Mouse (Mus musculus) C2C12 (cell line): Measurements from ENCODE around the gene Ssbp2. TPM values are rescaled to one million over a fixed set of nuclear protein-coding genes. Genes with fewer than 3 reads are reported as not detected.

Experiments
- H3K27me3 ChIP-seq: one replicate; pipeline ENCODE4 v1.6.1; 2011; ENCODE audit not compliant: control insufficient read depth, insufficient read depth, insufficient read length
- H3K36me3 ChIP-seq: one replicate; pipeline ENCODE4 v1.6.1; 2011; ENCODE audit not compliant: control insufficient read depth, insufficient read depth
- H3K4me3 ChIP-seq: one replicate; pipeline ENCODE4 v1.5.1; 2011; ENCODE audit warnings: mild to moderate bottlenecking, control low read depth; ENCODE audit not compliant: poor library complexity, insufficient read depth, severe bottlenecking
- H3K79me2 ChIP-seq: one replicate; pipeline ENCODE4 v1.6.1; 2011; ENCODE audit not compliant: control insufficient read depth, insufficient read depth
- H3K79me3 ChIP-seq: one replicate; pipeline ENCODE4 v1.6.1; 2011; ENCODE audit warnings: low read depth, control low read depth
- H3ac ChIP-seq: one replicate; pipeline ENCODE3; 2011; ENCODE audit warnings: low read depth; ENCODE audit not compliant: control insufficient read depth, insufficient read length
- CEBPB ChIP-seq: IDR thresholded peaks from one replicate; pipeline ENCODE4 v1.6.1; 2011; ENCODE audit warnings: low read depth, mild to moderate bottlenecking, control low read depth, moderate library complexity
- CTCF ChIP-seq: IDR thresholded peaks from one replicate; pipeline ENCODE4 v1.5.1; 2011; ENCODE audit not compliant: control insufficient read depth, insufficient read depth, insufficient read length
- FOSL1 ChIP-seq: IDR thresholded peaks from one replicate; pipeline ENCODE4 v1.8.0; 2011; ENCODE audit warnings: mild to moderate bottlenecking, low read length; ENCODE audit not compliant: poor library complexity, insufficient read depth, severe bottlenecking
- MAX ChIP-seq: IDR thresholded peaks from one replicate; pipeline ENCODE4 v1.6.1; 2011; ENCODE audit warnings: mild to moderate bottlenecking, control low read depth
- MYOD1 ChIP-seq: IDR thresholded peaks from one replicate; pipeline ENCODE4 v1.6.1; 2011; ENCODE audit warnings: low read depth; ENCODE audit not compliant: control insufficient read depth, insufficient read length
- MYOG ChIP-seq: IDR thresholded peaks from one replicate; pipeline ENCODE4 v1.6.1; 2011; ENCODE audit not compliant: control insufficient read depth, insufficient read length; ENCODE audit errors: extremely low read depth
- USF1 ChIP-seq: IDR thresholded peaks from one replicate; pipeline ENCODE4 v1.6.1; 2011; ENCODE audit warnings: low read depth, mild to moderate bottlenecking, control low read depth, moderate library complexity
- polyA plus RNA-seq: library from polyadenylated mRNA; unstranded; fragments of >200 nt; fragmentation: generic; extraction: Trizol; gene quantifications from one replicate; pipeline ENCODE4 v1.2.1, GENCODE M21; 2012; ENCODE audit warnings: missing spikeins

Gene Ssbp2
- polyA plus RNA-seq, 1 experiment = 22.5 TPM

DNA sequence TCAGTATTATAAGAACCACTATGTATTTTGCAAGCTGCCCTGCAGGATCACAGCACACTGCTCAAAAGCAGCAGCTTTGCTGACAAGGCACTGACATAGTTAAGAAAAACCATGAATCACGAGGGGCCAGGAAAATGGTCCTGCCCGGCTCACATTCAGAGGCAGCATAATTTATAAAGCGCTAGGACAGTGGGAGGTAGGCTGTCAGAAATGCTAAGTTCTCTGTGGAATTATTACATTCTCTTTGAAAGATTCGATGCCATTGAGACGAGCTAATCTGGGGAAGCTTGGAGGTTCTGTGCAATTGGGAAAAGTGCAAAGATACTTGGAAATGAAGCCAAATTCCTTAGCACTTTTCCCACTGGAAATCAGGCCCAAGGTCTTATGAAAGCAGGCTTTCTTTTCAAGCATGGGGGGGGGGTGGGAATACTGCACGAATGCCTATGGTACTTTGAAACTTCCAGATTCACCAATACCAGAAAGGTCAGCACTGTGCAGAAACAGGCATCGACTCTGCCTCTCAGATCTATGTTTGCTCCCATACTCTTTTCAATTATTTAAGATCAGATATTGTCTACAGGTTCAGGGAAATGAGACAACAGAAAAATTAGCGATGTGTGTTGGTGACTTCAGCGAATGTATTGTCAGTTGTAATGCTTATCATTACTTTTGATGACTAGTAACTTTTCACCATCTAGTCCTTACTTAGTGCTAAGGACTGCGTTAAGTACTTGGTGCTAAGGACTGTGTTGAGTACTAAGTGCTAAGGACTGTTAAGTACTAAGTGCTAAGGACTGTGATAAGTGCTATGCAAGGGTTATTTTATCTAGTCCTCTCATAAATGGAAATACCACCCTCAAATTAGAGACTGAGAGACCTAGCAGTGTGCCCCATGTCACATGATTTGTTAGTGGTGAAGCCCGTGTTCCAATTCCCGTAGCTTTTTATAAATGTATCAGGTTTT, 28.4 kb upstream of the Ssbp2 start:
- H3K79me2 ChIP-seq = no peaks in the 10 kb centered on the region
- H3ac ChIP-seq = no peak overlapping the region
- H3K4me3 ChIP-seq = no peak overlapping the region
- H3K36me3 ChIP-seq = no peaks in the 10 kb centered on the region
- H3K27me3 ChIP-seq = no peaks in the 10 kb centered on the region
- TF ChIP-seq MYOD1 (no peak), FOSL1 (no peak), MYOG (no peak), CTCF (no peak), USF1 (no peak), MAX (no peak), CEBPB (no peak)
- H3K79me3 ChIP-seq = no peaks in the 10 kb centered on the region

DNA sequence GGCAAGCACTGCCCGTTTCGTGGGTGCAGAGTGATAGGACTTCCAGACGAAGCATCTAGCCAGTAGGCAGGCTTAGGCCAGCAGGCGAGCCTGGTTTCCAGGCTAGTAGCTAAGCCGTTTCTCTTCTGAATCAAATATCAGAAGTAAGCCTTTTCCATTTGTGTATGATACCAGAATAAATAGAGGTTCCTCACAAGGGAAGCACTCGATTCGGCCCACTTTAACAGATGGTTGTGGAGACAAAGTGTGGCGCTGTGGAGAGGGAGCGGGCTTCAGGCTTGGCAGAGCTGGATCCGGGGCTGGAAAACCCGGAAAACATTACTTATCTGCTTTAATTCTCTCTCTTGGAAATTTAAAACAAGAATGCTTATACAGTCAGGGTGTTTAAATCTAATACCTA, 27.1 kb upstream of the Ssbp2 start:
- H3K4me3 ChIP-seq = no peak overlapping the region
- H3K36me3 ChIP-seq = no peaks in the 10 kb centered on the region
- no peak for TF ChIP-seq MYOG
- no peak for TF ChIP-seq MYOD1
- no peak for TF ChIP-seq USF1
- TF ChIP-seq MAX = no peak
- TF ChIP-seq CEBPB = no peak
- TF ChIP-seq FOSL1 = no peak
- TF ChIP-seq CTCF = no peak
- H3K79me3 ChIP-seq = no peaks in the 10 kb centered on the region
- H3ac ChIP-seq = no peak overlapping the region
- no peaks in the 10 kb centered on the region for H3K79me2 ChIP-seq
- H3K27me3 ChIP-seq = no peaks in the 10 kb centered on the region

DNA sequence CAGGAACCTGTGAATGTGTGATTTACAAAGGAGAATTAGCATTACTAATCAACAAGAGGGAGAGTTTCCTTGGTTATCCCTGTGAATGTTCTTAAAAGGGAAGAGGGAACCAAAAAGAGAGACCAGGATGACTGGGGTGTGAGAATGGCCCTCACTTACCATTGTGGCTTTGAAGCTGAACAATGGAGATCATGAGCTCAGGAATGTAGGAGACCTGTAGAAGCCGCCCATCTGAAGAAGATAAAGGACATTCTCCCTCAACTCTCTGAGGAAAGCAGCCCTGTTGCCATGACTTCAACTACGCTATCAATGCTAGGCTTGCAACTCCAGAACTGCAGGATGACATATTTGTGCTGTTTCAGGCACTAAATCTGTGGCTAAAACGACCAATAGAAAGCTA, 22.2 kb upstream of the Ssbp2 start:
- H3K27me3 ChIP-seq = no peaks in the 10 kb centered on the region
- no peak overlapping the region for H3ac ChIP-seq
- no peaks in the 10 kb centered on the region for H3K79me3 ChIP-seq
- no peaks in the 10 kb centered on the region for H3K36me3 ChIP-seq
- TF ChIP-seq CEBPB (no peak), CTCF (no peak), MAX (no peak), USF1 (no peak), MYOD1 (no peak), FOSL1 (no peak)
- no peak overlapping the region for H3K4me3 ChIP-seq
- no peaks in the 10 kb centered on the region for H3K79me2 ChIP-seq

DNA sequence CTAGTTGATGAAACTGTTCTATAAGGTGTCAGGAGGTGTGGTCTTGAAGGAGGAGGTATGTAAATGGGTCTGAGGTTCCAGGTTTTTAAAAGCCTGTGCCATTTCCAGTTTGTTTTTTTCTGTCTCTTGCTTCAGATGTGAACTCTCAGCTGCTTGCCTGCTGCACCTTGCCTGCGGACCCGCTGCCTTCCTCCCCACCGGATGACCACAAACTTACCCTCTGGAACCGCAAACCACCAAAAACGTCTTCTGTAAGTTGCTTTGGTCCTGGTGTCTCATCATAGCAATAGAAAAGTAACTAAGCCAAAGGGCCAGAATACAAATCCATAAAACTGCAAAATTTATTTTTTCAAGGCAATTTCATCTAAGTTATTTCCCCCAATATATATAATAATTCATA, 18.6 kb upstream of the Ssbp2 start:
- Histone ChIP-seq H3ac (no peak overlapping the region), H3K79me2 (no peaks in the 10 kb centered on the region), H3K4me3 (no peak overlapping the region), H3K36me3 (no peaks in the 10 kb centered on the region), H3K79me3 (no peaks in the 10 kb centered on the region), H3K27me3 (no peaks in the 10 kb centered on the region)
- TF ChIP-seq USF1 (no peak), FOSL1 (no peak), MYOG (no peak)

DNA sequence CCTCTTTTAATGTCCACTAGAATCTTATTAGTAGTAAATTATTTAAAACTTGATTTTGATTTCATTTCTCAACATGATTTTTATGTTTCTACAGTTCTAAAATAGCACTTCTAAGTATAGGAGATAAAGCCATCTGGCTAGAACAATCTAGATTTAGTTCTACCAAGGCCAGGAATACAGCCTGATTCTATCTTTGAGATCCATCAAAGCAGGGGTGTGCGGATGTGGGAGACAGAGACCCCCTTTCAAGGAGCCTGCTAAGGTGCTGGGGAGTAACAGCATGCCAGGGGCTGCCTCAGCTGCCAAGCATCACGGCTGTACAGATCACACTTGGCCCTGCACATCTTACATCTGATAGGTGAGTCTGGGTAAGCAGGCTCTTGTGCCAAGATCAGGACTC, 13.4 kb upstream of the Ssbp2 start:
- Histone ChIP-seq H3K36me3 (no peaks in the 10 kb centered on the region), H3K79me3 (no peaks in the 10 kb centered on the region), H3ac (no peak overlapping the region), H3K4me3 (no peak overlapping the region), H3K27me3 (no peaks in the 10 kb centered on the region), H3K79me2 (no peaks in the 10 kb centered on the region)
- TF ChIP-seq MAX (no peak), FOSL1 (no peak), USF1 (no peak), MYOD1 (no peak), CTCF (no peak), CEBPB (no peak), MYOG (no peak)

DNA sequence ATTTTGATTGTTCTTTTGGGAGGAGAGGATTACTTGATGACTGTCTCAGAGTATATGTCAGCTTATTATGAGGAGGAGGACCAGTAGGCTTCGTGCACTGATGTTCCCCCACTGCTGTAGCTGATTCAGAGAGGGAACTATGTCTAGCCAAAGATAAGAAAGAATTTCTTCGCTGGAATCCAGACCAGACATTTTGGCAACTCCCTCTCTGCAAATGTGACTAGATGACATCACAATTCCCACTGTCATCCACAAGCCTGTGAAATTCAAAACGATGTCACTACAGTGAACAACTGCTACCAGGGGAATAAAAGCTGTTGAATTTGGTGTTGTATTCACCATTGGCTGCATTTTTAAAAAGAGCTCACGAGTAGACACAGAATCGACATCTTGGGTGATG, 11.1 kb upstream of the Ssbp2 start:
- H3K27me3 ChIP-seq = no peaks in the 10 kb centered on the region

More for the DNA sequence above, 11.1 kb upstream of the Ssbp2 start:
- Histone ChIP-seq H3K36me3 (no peaks in the 10 kb centered on the region), H3K4me3 (no peak overlapping the region), H3K79me2 (no peaks in the 10 kb centered on the region), H3ac (no peak overlapping the region), H3K79me3 (no peaks in the 10 kb centered on the region)
- TF ChIP-seq USF1 (no peak), CEBPB (no peak), MYOG (no peak), FOSL1 (no peak), MYOD1 (no peak), MAX (no peak), CTCF (no peak)
